Mouse (Mus musculus) stomach, embryonic 15.5 days (tissue): ENCODE measurements at regions not wholly inside any gene's neighbourhood (a gene's known extent, or its start where the extent isn't known, plus 50 kb on each side); places are given as distances from the start of the nearest gene placed in this dataset.

Experiments
- ATAC-seq: fragments of 200-750 bp; cut with Nextera tagmentation; 2 replicates; pipeline ENCODE4 v1.8.0; 2017; ENCODE audit warnings: low read depth, moderate number of reproducible peaks, moderate TSS enrichment; ENCODE audit not compliant: insufficient read depth, low FRiP score
- H3K27ac ChIP-seq: fragments of 300-500 bp; sonication (generic); 2 replicates; pipeline ENCODE4 v1.5.1; 2015; ENCODE audit warnings: mild to moderate bottlenecking, inconsistent platforms
- H3K27me3 ChIP-seq: fragments of 300-500 bp; sonication (generic); replicated peaks from 2 replicates; pipeline ENCODE4 v1.6.1; 2015; ENCODE audit warnings: inconsistent platforms
- H3K36me3 ChIP-seq: fragments of 300-500 bp; sonication (generic); 2 replicates; pipeline ENCODE4 v1.6.1; 2015; ENCODE audit warnings: inconsistent platforms
- H3K4me1 ChIP-seq: fragments of 300-500 bp; sonication (generic); 2 replicates; pipeline ENCODE4 v1.6.1; 2015; ENCODE audit warnings: inconsistent platforms
- H3K4me2 ChIP-seq: fragments of 300-500 bp; sonication (generic); 2 replicates; pipeline ENCODE4 v1.6.1; 2015; ENCODE audit warnings: mild to moderate bottlenecking, inconsistent platforms
- H3K4me3 ChIP-seq: fragments of 300-500 bp; sonication (generic); replicated peaks from 2 replicates; pipeline ENCODE4 v1.5.1; 2015; ENCODE audit warnings: inconsistent platforms
- H3K9ac ChIP-seq: fragments of 300-500 bp; sonication (generic); 2 replicates; pipeline ENCODE4 v1.6.1; 2015; ENCODE audit warnings: inconsistent platforms
- H3K9me3 ChIP-seq: fragments of 300-500 bp; sonication (generic); 2 replicates; pipeline ENCODE4 v1.6.1; 2016; ENCODE audit warnings: inconsistent platforms
- whole genome bisulfite sequencing: fragments of 180-500 bp; shearing (Covaris S2); methylation state at CpG from one replicate; pipeline ENCODE4 v1.1.7; 2015; 5-methylcytosine and 5-hydroxymethylcytosine counted together

DNA sequence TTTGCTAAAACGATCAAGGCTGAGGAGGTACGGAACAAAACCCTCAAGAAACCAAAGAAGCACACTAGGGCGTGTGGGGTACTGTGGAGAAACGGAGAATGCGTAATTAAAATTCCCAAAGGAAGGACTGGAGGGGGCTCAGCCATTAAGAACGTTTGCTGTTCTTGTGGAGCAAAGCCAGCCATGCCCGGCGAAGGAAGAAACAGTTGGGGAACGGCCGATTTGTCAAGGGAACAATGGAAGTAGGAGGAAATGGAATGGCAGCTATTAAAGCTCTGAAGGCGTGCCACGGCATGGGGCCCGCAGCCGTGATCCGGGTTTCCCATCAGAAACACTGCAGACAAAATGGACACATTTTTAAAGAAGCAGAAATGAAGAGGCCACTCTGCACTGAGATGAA lies 124.2 kb upstream of the Sulf2 start:
- Histone ChIP-seq H3K9ac (no peak overlapping the region), H3K27ac (peak overlapping the region; percentile 80), H3K4me3 (no peak overlapping the region), H3K4me1 (0 out of 2 replicates have a peak, but pooled peaks cover 4% of the 10 kb centered on the region), H3K4me2 (no peak overlapping the region), H3K9me3 (no peaks in the 10 kb centered on the region), H3K36me3 (no peaks in the 10 kb centered on the region), H3K27me3 (no peaks in the 10 kb centered on the region)
- WGBS = 88% methylated on average over 15 of the region's 15 CpGs
- no peak for ATAC-seq

- Histone ChIP-seq H3K9ac (no peak overlapping the region), H3K36me3 (no peaks in the 10 kb centered on the region), H3K27ac (no peak overlapping the region), H3K9me3 (no peaks in the 10 kb centered on the region), H3K4me3 (no peak overlapping the region), H3K27me3 (no peaks in the 10 kb centered on the region), H3K4me2 (no peak overlapping the region), H3K4me1 (peaks cover 14% of the 10 kb centered on the region; the same call in 1 of the 2 replicates)
- WGBS = 83% methylated on average over 8 of the region's 8 CpGs
- ATAC-seq = no peak
Measured at GRCm38 (mm10) chr2:166275398-166275797, 119.9 kb upstream of the Sulf2 start.

GRCm38 (mm10) chr2:166274016-166274346 lies 118.5 kb upstream of the Sulf2 start:
- 53% methylated on average over 2 of the region's 2 CpGs for WGBS
- ATAC-seq = 0 out of 2 replicates have a peak, but pooled peaks have one; percentile 7
- Histone ChIP-seq H3K4me1 (peaks cover 10% of the 10 kb centered on the region; the same call in 1 of the 2 replicates), H3K27me3 (no peaks in the 10 kb centered on the region), H3K9ac (no peak overlapping the region), H3K9me3 (no peaks in the 10 kb centered on the region), H3K4me2 (peak overlapping the region; percentile 24; the same call in 1 of the 2 replicates), H3K36me3 (no peaks in the 10 kb centered on the region), H3K27ac (peak overlapping the region; percentile 54), H3K4me3 (no peak overlapping the region)

DNA sequence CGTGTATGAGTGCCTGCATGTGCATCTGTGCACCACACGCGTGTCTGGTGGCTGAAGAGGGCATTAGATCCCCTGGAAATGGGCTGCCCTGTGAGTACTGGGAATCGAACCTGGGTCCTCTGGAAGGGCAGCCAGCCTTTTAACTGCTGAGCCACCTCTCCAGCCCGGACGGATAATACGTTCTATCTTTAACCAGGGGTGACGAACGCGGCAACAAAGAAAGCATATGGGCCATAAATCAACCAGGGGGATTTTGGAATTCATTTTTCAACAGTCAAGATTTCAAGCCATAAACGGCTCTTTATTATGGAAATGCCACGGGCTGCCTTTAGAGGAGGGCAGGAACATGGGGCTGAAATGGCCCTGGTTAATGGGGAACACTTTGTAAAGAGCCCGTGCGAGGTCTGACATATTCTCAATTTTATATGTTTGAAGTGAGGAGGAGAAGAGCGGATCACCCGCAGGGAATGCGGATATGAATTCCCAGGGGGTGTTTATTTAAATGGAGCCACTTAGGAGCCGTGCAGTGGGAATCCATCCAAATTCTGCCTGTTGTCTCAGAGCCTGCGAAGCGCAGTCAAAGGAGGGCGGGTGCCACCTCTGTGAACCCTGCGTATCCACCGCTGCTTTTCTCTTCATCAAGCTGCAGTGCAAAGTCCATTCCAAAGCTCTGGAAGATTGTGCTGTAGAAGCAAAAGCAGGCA lies 118.0 kb upstream of the Sulf2 start:
- Histone ChIP-seq H3K36me3 (no peaks in the 10 kb centered on the region), H3K4me3 (no peak overlapping the region), H3K4me1 (peaks cover 10% of the 10 kb centered on the region; the same call in 1 of the 2 replicates), H3K27me3 (no peaks in the 10 kb centered on the region), H3K4me2 (peak overlapping the region; percentile 24; the same call in 1 of the 2 replicates), H3K9me3 (no peaks in the 10 kb centered on the region), H3K27ac (peak overlapping the region; percentile 54), H3K9ac (no peak overlapping the region)
- WGBS = 32% methylated on average over 23 of the region's 23 CpGs
- peak; percentile 65; the same call in 1 of the 2 replicates for ATAC-seq

DNA sequence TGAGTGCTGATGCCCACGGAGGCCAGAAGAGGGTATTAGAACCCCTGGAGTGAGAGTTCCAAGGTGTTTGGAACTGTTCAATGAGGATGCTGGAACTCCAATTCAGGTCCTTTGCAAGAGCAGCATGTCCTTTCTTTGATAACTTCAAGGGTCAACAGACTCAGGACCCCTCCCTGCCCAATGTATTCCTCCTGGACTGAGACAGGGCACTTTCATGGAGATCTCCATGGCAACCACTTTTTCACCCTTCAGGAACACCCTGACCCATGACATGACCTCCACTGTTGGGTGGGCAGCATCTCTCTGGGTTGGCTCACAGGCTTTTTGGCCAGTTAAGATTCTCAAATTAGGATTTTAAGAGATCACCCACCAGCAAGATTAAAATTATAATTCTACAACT lies 117.4 kb upstream of the Sulf2 start:
- Histone ChIP-seq H3K4me2 (no peak overlapping the region), H3K9ac (no peak overlapping the region), H3K4me1 (peaks cover 10% of the 10 kb centered on the region; the same call in 1 of the 2 replicates), H3K27me3 (no peaks in the 10 kb centered on the region), H3K27ac (no peak overlapping the region), H3K4me3 (no peak overlapping the region), H3K9me3 (no peaks in the 10 kb centered on the region), H3K36me3 (no peaks in the 10 kb centered on the region)
- ATAC-seq = no peak
- 86% methylated on average over 1 of the region's 1 CpGs for WGBS

DNA sequence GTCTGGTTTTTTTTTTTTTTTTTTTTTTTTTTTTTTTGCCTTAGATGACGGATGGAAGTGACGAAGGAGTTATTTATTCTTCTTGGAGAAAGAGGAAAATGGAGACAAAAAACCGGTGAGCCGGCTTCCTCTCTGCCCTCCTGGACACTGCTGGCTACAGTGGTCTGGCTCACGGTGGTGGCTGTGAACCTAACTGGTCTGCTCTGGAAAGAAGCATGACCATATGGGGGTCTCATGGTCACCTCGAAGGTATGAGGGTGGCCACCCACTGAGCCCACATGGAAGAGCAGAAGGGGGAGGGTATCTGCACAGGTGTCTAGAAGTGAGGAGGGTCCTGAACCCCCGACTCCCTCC lies 116.7 kb upstream of the Sulf2 start:
- Histone ChIP-seq H3K4me3 (no peak overlapping the region), H3K36me3 (no peaks in the 10 kb centered on the region), H3K4me2 (no peak overlapping the region), H3K9me3 (no peaks in the 10 kb centered on the region), H3K27ac (no peak overlapping the region), H3K27me3 (no peaks in the 10 kb centered on the region), H3K9ac (no peak overlapping the region), H3K4me1 (peaks cover 10% of the 10 kb centered on the region; the same call in 1 of the 2 replicates)
- WGBS = 67% methylated on average over 7 of the region's 7 CpGs
- no peak for ATAC-seq

DNA sequence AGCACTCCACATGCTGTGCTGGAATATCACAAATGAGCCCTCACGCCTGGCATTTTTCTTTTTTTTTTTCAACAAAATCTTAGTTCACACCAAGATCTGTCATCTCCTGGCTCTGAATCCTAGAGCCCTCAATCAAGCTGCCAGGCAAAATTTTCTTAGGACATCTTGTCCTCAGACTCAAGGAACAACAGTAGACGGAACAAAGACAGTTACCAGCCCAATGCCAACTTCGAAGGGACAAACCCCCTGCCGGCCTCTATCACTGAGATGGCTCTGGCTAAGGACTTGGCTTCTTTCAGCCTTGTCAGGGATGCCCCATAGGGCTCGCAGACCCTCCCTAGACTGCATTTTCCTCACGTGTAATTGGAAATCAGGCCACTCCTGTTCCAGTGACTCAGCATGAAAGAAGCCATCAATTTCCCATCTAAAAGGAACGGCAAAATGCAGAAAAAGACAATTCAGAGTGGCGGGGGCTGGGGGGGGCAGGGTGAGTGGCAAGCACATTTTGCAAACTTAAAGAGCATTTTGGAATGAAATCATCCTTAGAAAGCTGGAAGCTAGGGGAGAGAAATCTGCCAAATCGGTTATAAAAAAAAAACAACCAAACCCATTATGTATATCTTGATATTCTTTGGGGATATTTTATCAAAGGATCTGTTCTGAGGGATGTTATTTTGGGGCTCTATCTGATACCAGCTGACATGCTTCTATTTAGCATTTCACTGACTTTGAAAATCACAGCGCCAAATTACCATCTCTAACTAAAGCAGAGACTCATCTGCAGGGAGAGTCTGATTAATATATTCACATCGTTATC lies 116.1 kb upstream of the Sulf2 start:
- ATAC-seq = no peak
- WGBS = 64% methylated on average over 11 of the region's 11 CpGs
- H3K9ac ChIP-seq = no peak overlapping the region

DNA sequence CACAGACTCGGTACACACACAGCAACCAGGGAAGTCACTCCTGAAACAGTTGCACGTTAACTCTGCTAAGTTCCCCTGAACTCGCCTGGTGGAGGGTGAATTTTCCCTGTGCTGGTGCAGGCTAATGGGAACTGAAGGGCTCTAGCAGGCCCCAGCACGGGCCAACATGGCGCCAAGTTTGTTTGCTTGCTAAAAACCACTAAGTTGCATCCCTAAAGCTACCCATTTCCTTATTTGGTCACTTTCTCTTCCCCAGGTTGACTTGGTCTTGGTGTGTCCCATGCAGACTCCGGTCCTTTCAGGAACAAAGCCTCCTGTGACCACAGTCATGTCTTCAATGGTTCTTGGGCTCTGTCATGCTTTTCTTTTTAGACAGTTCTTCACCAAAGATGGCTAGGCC lies 114.5 kb upstream of the Sulf2 start:
- 87% methylated on average over 6 of the region's 6 CpGs for WGBS
- Histone ChIP-seq H3K36me3 (no peaks in the 10 kb centered on the region), H3K27me3 (no peaks in the 10 kb centered on the region), H3K27ac (no peak overlapping the region), H3K4me1 (peaks cover 10% of the 10 kb centered on the region; the same call in 1 of the 2 replicates), H3K9me3 (no peaks in the 10 kb centered on the region), H3K4me3 (no peak overlapping the region), H3K4me2 (no peak overlapping the region), H3K9ac (no peak overlapping the region)
- no peak for ATAC-seq

More for the DNA sequence above, 116.1 kb upstream of the Sulf2 start:
- H3K4me1 ChIP-seq = peaks cover 10% of the 10 kb centered on the region; the same call in 1 of the 2 replicates
- H3K27ac ChIP-seq = no peak overlapping the region
- H3K4me3 ChIP-seq = no peak overlapping the region
- no peak overlapping the region for H3K4me2 ChIP-seq
- H3K9me3 ChIP-seq = no peaks in the 10 kb centered on the region
- no peaks in the 10 kb centered on the region for H3K27me3 ChIP-seq
- H3K36me3 ChIP-seq = no peaks in the 10 kb centered on the region

GRCm38 (mm10) chr2:166266915-166267314 lies 111.5 kb upstream of the Sulf2 start:
- Histone ChIP-seq H3K4me2 (no peak overlapping the region), H3K4me3 (no peak overlapping the region), H3K27me3 (no peaks in the 10 kb centered on the region), H3K36me3 (no peaks in the 10 kb centered on the region), H3K9me3 (no peaks in the 10 kb centered on the region), H3K4me1 (0 out of 2 replicates have a peak, but pooled peaks cover 2% of the 10 kb centered on the region), H3K27ac (no peak overlapping the region), H3K9ac (no peak overlapping the region)
- no peak for ATAC-seq
- 91% methylated on average over 4 of the region's 4 CpGs for WGBS

DNA sequence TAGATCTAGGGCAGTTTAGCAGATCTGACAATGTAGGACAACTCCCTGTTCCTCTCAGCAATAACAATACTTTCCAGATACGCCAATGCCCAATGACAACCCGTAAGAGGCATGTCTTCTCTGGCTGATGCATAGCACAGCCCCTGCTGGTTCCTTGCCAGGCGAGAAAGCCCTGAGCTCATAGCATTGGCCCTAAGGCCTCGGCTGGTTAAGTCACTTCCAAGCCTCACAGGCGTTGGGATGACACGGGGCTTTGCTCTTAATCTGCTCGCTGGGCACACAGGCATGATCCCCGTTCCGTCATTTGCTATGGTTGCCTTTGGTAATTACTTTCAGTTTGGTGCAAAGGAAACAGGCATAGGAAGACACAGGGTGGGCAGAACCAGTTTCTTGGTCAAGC lies 111.0 kb upstream of the Sulf2 start:
- Histone ChIP-seq H3K27me3 (no peaks in the 10 kb centered on the region), H3K4me3 (no peak overlapping the region), H3K36me3 (no peaks in the 10 kb centered on the region), H3K9me3 (no peaks in the 10 kb centered on the region), H3K9ac (no peak overlapping the region), H3K4me1 (0 out of 2 replicates have a peak, but pooled peaks cover 3% of the 10 kb centered on the region), H3K27ac (no peak overlapping the region), H3K4me2 (no peak overlapping the region)
- 78% methylated on average over 9 of the region's 9 CpGs for WGBS
- ATAC-seq = no peak

DNA sequence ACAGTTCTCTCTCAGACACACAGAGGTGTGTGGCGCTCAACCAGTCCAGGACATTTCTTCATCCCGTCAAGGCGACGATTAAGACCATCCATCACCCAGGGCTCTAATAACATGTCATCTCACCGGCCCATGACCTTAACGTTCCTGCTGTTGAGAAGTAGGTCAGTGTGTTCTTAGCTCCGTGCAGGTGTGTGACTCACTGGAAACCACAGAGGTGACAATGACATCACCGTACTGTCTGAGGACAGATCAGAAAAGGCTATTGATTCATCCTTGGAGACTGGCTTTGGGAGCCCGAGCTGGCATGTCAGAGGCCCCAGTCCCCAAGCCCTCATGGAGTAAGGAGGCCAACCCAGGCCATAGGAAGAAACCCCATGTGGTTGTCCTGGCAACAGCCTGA lies 109.3 kb upstream of the Sulf2 start:
- ATAC-seq = no peak
- no peak overlapping the region for H3K27ac ChIP-seq
- H3K9ac ChIP-seq = no peak overlapping the region
- no peaks in the 10 kb centered on the region for H3K36me3 ChIP-seq
- WGBS = 70% methylated on average over 9 of the region's 9 CpGs
- H3K4me1 ChIP-seq = 0 out of 2 replicates have a peak, but pooled peaks cover 3% of the 10 kb centered on the region
- H3K4me2 ChIP-seq = no peak overlapping the region
- no peaks in the 10 kb centered on the region for H3K9me3 ChIP-seq
- H3K4me3 ChIP-seq = no peak overlapping the region
- H3K27me3 ChIP-seq = no peaks in the 10 kb centered on the region

- 36% methylated on average over 7 of the region's 7 CpGs for WGBS
- no peaks in the 10 kb centered on the region for H3K27me3 ChIP-seq
- H3K4me1 ChIP-seq = 0 out of 2 replicates have a peak, but pooled peaks cover 6% of the 10 kb centered on the region
- H3K27ac ChIP-seq = 0 out of 2 replicates have a peak overlapping the region, but pooled peaks have one; percentile 8
- H3K9ac ChIP-seq = no peak overlapping the region
- no peak overlapping the region for H3K4me2 ChIP-seq
- no peak overlapping the region for H3K4me3 ChIP-seq
- ATAC-seq = no peak
- no peaks in the 10 kb centered on the region for H3K36me3 ChIP-seq
- no peaks in the 10 kb centered on the region for H3K9me3 ChIP-seq
Measured at GRCm38 (mm10) chr2:166261799-166262198, 106.3 kb upstream of the Sulf2 start.
